Mouse (Mus musculus) olfactory bulb, adult 2 months (tissue): ENCODE data around the gene Nat8f3.
"Not testable (repeated sequence)": the region's sequence is repeated elsewhere in the genome, so short reads cannot be mapped to it uniquely, and the experiment has no call there.

Source experiments
- CTCF ChIP-seq: fragments of 200-500 bp; IDR thresholded peaks from 2 replicates; pipeline ENCODE4 v1.5.1; 2012; ENCODE audit warnings: low read depth, mild to moderate bottlenecking, low read length, moderate library complexity; ENCODE audit not compliant: insufficient read depth
- POLR2A ChIP-seq: fragments of 200-500 bp; IDR thresholded peaks from 2 replicates; pipeline ENCODE4 v1.6.1; 2012; ENCODE audit warnings: mild to moderate bottlenecking, low read depth, low read length, moderate library complexity; ENCODE audit not compliant: insufficient read depth

- TF ChIP-seq POLR2A, CTCF: not testable (repeated sequence)
Observed at GRCm38 (mm10) chr6:85803180-85803579, 37.6 kb upstream of the Nat8f3 start.
